In the genomic region with DNA sequence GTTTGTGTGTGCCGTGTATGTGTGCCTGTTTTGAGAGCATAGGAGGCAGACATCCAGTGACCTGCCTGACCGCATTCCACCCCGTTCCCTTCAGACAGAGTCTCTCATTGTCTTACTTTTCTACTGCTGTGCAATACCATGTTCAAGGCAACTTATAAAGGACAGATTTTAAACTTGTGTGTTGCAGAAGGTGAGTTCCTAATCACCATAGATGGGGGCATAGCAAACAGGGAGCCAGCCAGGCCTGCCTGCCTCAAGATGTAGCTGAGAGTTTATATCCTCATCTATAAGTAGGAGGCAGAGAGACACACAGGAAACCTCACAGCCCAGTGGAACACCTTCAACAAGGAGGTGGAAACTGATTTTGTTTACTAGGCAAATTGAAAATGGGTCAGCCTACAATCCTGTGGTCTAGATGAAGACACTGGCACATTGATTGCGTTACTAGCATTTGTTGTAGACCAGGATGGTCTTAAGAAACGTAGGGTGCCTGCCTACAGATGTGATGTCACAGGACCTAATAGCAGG, we compare ENCODE assay signal across 9 mouse cellular contexts. TPM values are rescaled to one million over a fixed set of nuclear protein-coding genes. Genes with fewer than 3 reads are reported as not detected.
DNase-seq lines count a peak whose midpoint lies in the region; ATAC-seq lines count a peak whose summit lies in the region.
"Had no signal": no experiment of that assay in that cellular context is flagged by ENCODE, and none has a peak within 500 bp of the region (broad histone marks: within the 10 kb centered on the region; RNA-seq: fewer than 3 reads in every experiment).

No protein-coding gene starts in this region.

- no peaks in the 10 kb centered on the region for H3K9me3 ChIP-seq in heart, embryonic 15.5 days (replicated peaks)
- H3K9me3 ChIP-seq in hindbrain, embryonic 13.5 days = no peaks in the 10 kb centered on the region
- H3K9me3 ChIP-seq in midbrain, embryonic 13.5 days = no peaks in the 10 kb centered on the region

- peak overlapping the region; percentile 72; the same call in 1 of the 2 replicates for H3K9ac ChIP-seq in heart, embryonic 15.5 days
- peak overlapping the region; percentile 76 for H3K9ac ChIP-seq in hindbrain, embryonic 13.5 days
- H3K9ac ChIP-seq in midbrain, embryonic 13.5 days (replicated peaks) = peak overlapping the region; percentile 71; the same call in 1 of the 2 replicates

- ATAC-seq in heart, embryonic 15.5 days (replicated peaks; ENCODE audit: insufficient number of reproducible peaks, insufficient read depth, low FRiP score, low read depth) = no peak
- no peak for ATAC-seq in hindbrain, embryonic 13.5 days (ENCODE audit: low FRiP score)
- no peak for ATAC-seq in midbrain, embryonic 13.5 days

- peaks cover 16% of the 10 kb centered on the region for H3K4me1 ChIP-seq in heart, embryonic 15.5 days (replicated peaks)
- peaks cover 18% of the 10 kb centered on the region for H3K4me1 ChIP-seq in hindbrain, embryonic 13.5 days (replicated peaks)
- peaks cover 18% of the 10 kb centered on the region for H3K4me1 ChIP-seq in midbrain, embryonic 13.5 days (replicated peaks)

- H3K36me3 ChIP-seq in heart, embryonic 15.5 days = no peaks in the 10 kb centered on the region
- H3K36me3 ChIP-seq in hindbrain, embryonic 13.5 days = no peaks in the 10 kb centered on the region
- H3K36me3 ChIP-seq in midbrain, embryonic 13.5 days = no peaks in the 10 kb centered on the region

- H3K4me2 ChIP-seq in heart, embryonic 15.5 days = peak overlapping the region; percentile 69
- peak overlapping the region; percentile 73 for H3K4me2 ChIP-seq in hindbrain, embryonic 13.5 days
- H3K4me2 ChIP-seq in midbrain, embryonic 13.5 days (replicated peaks) = peak overlapping the region; percentile 66

- 86% methylated on average over 5 of the region's 5 CpGs for WGBS in heart, embryonic 15.5 days
- WGBS in hindbrain, embryonic 13.5 days = 86% methylated on average over 5 of the region's 5 CpGs
- WGBS in midbrain, embryonic 13.5 days = 91% methylated on average over 5 of the region's 5 CpGs

- H3K27ac ChIP-seq in heart, embryonic 15.5 days = peak overlapping the region; percentile 98
- peak overlapping the region; percentile 97 for H3K27ac ChIP-seq in hindbrain, embryonic 13.5 days
- no peak overlapping the region for H3K27ac ChIP-seq in midbrain, embryonic 13.5 days

- intact Hi-C loops in heart, postnatal 25 days (cut with DNase I) = loop anchor here (5.0 kb wide), 1 partner anchor 216 kb away; the partner anchor contains the start of genes Gm45717 and Ifitm2

- H3K27me3 ChIP-seq in heart, embryonic 15.5 days = no peaks in the 10 kb centered on the region; the same call in 1 of the 2 replicates
- no peaks in the 10 kb centered on the region for H3K27me3 ChIP-seq in hindbrain, embryonic 13.5 days
- no peaks in the 10 kb centered on the region for H3K27me3 ChIP-seq in midbrain, embryonic 13.5 days

- DNase-seq in heart, postnatal 25 days (ENCODE audit: low spot score) = no peak
- DNase-seq in Muller cell, postnatal 12 days (ENCODE audit: inconsistent ontology term) = peak; percentile 14
- DNase-seq in adipocyte (ENCODE audit: low spot score) = no peak
- no peak for DNase-seq in gastrocnemius, postnatal 10 days
- no peak for DNase-seq in frontal cortex, postnatal 36 days (ENCODE audit: low spot score in 2 of 2)

- peak overlapping the region; percentile 68 for H3K4me3 ChIP-seq in heart, embryonic 15.5 days
- peak overlapping the region; percentile 51 for H3K4me3 ChIP-seq in hindbrain, embryonic 13.5 days
- peak overlapping the region; percentile 54 for H3K4me3 ChIP-seq in midbrain, embryonic 13.5 days (replicated peaks)

RNA-seq across cellular contexts. Expression of gene Rnh1, which starts 0.7 kb away (rescaled TPM):
- 86.6 and 111 TPM in 2 replicates for polyA plus RNA-seq in heart, embryonic 15.5 days (2015; fragmentation: Nextera tagmentation; extraction: Ambion mirVana)
- 10 to 100 TPM; 65.7 to 69.9 TPM for total RNA-seq in heart, postnatal 25 days (2021)
- polyA plus RNA-seq in hindbrain, embryonic 13.5 days (2015; fragmentation: Nextera tagmentation; extraction: Ambion mirVana) = 51.1 and 53.5 TPM in 2 replicates
- polyA plus RNA-seq in midbrain, embryonic 13.5 days (2015; fragmentation: Nextera tagmentation; extraction: Ambion mirVana) = 40.5 and 45.3 TPM in 2 replicates
- total RNA-seq in gastrocnemius, postnatal 10 days (2021) = 10 to 100 TPM; 52.9 to 56.0 TPM

RNA-seq across cellular contexts. Expression of gene Hras, which starts 20.4 kb away (rescaled TPM):
- 74.4 and 92.5 TPM in 2 replicates for polyA plus RNA-seq in heart, embryonic 15.5 days (2015; fragmentation: Nextera tagmentation; extraction: Ambion mirVana)
- total RNA-seq in heart, postnatal 25 days (2021) = 100 to 1,000 TPM; 106 to 112 TPM
- polyA plus RNA-seq in hindbrain, embryonic 13.5 days (2015; fragmentation: Nextera tagmentation; extraction: Ambion mirVana) = 109 and 118 TPM in 2 replicates
- 86.4 and 114 TPM in 2 replicates for polyA plus RNA-seq in midbrain, embryonic 13.5 days (2015; fragmentation: Nextera tagmentation; extraction: Ambion mirVana)
- 100 to 1,000 TPM; 205 to 240 TPM for total RNA-seq in gastrocnemius, postnatal 10 days (2021)

RNA-seq across cellular contexts. Expression of gene Lrrc56, which starts 20.6 kb away (rescaled TPM):
- 2.7 and 4.0 TPM in 2 replicates for polyA plus RNA-seq in heart, embryonic 15.5 days (2015; fragmentation: Nextera tagmentation; extraction: Ambion mirVana)
- total RNA-seq in heart, postnatal 25 days (2021) = 1 to 10 TPM; 3.2 to 4.7 TPM
- 10.3 and 11.2 TPM in 2 replicates for polyA plus RNA-seq in hindbrain, embryonic 13.5 days (2015; fragmentation: Nextera tagmentation; extraction: Ambion mirVana)
- 13.9 and 15.6 TPM in 2 replicates for polyA plus RNA-seq in midbrain, embryonic 13.5 days (2015; fragmentation: Nextera tagmentation; extraction: Ambion mirVana)
- 1 to 10 TPM; 2.7 to 3.2 TPM for total RNA-seq in gastrocnemius, postnatal 10 days (2021)

RNA-seq across cellular contexts. Expression of gene Lmntd2, which starts 40.5 kb away (rescaled TPM):
- 0.23 and 0.58 TPM in 2 replicates for polyA plus RNA-seq in heart, embryonic 15.5 days (2015; fragmentation: Nextera tagmentation; extraction: Ambion mirVana)
- not detected for total RNA-seq in heart, postnatal 25 days (2021)
- polyA plus RNA-seq in hindbrain, embryonic 13.5 days (2015; fragmentation: Nextera tagmentation; extraction: Ambion mirVana) = 1.2 and 1.8 TPM in 2 replicates
- polyA plus RNA-seq in midbrain, embryonic 13.5 days (2015; fragmentation: Nextera tagmentation; extraction: Ambion mirVana) = 1.8 and 2.1 TPM in 2 replicates
- not detected for total RNA-seq in gastrocnemius, postnatal 10 days (2021)
- total RNA-seq: gastrocnemius, postnatal 4 days had no signal

RNA-seq across cellular contexts. Expression of gene Rassf7, which starts 42.3 kb away (rescaled TPM):
- polyA plus RNA-seq in heart, embryonic 15.5 days (2015; fragmentation: Nextera tagmentation; extraction: Ambion mirVana) = 11.4 and 18.4 TPM in 2 replicates
- under 1 TPM; 0.62 to 0.64 TPM for total RNA-seq in heart, postnatal 25 days (2021)
- polyA plus RNA-seq in hindbrain, embryonic 13.5 days (2015; fragmentation: Nextera tagmentation; extraction: Ambion mirVana) = 27.4 and 32.9 TPM in 2 replicates
- 30.9 and 34.2 TPM in 2 replicates for polyA plus RNA-seq in midbrain, embryonic 13.5 days (2015; fragmentation: Nextera tagmentation; extraction: Ambion mirVana)
- total RNA-seq in gastrocnemius, postnatal 10 days (2021) = 1 to 10 TPM; 2.1 to 2.8 TPM
